Mouse (Mus musculus) heart, adult 2 months (tissue): ENCODE data around the gene Zfp46.

Source experiments
- CTCF ChIP-seq: fragments of 200-600 bp; IDR thresholded peaks from 2 replicates; pipeline ENCODE4 v1.8.1; 2022; ENCODE audit warnings: antibody characterized with exemption, mild to moderate bottlenecking, moderate library complexity
- EP300 ChIP-seq: fragments of 200-500 bp; IDR thresholded peaks from 2 replicates; pipeline ENCODE4 v1.6.1; 2011; ENCODE audit warnings: low read depth, low read length, control low read depth; ENCODE audit not compliant: insufficient read depth
- POLR2A ChIP-seq: fragments of 200-500 bp; IDR thresholded peaks from 2 replicates; pipeline ENCODE4 v1.6.1; 2011; ENCODE audit warnings: mild to moderate bottlenecking, low read depth, low read length, control low read depth; ENCODE audit not compliant: insufficient read depth

- TF ChIP-seq EP300 = no peak
- no peak for TF ChIP-seq CTCF
- no peak for TF ChIP-seq POLR2A
Measured at GRCm38 (mm10) chr4:136238669-136239068, 45.8 kb upstream of the Zfp46 start.
